Mouse (Mus musculus) CD4-positive naive resting alpha-beta T cell, adult 76 days (primary cell): Measurements from ENCODE around the gene Pnma1. TPM values are rescaled to one million over a fixed set of nuclear protein-coding genes. Genes with fewer than 3 reads are reported as not detected.

Experiments used
- total RNA-seq: library from RNA; stranded (reverse); gene quantifications from one replicate; pipeline ENCODE4 v1.2.4, GENCODE M21; 2023

Pnma1 gene
- 13.6 TPM for total RNA-seq

DNA sequence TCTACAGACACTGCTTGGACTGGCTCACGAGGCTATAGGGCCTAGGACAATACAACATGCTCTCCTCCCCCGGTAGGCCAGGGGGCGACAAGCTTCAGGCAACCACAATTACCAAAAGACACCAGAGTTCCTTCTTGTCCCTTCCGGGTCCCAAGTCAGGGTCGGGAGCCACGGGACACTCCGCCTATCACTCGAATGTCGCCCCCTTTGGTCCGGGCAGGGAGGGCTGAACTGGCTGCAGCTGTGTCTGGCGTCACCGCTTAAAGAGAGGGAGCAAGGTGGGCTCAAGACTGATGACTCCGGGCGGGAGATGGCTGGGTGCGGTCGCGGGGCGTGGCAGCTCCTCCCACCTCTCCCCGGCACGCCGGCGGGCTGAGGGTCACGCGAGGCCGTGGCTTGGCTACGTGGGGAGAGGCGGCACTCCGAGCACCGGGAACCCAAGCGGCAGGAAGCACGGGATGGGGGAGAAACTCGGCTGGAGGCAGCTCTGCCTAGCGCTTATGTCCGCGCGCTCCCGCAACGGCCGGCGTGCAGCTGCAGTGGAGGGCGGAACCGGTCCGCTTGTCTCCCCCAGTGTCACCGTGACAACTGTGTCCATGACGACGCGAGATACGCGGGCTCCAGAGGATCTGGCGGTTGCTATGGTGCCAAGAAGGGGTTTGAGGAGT, at the start of gene Pnma1:
Gene Pnma1 (minus strand): TSS at position 536 of the 668 bp plus-strand sequence.

DNA sequence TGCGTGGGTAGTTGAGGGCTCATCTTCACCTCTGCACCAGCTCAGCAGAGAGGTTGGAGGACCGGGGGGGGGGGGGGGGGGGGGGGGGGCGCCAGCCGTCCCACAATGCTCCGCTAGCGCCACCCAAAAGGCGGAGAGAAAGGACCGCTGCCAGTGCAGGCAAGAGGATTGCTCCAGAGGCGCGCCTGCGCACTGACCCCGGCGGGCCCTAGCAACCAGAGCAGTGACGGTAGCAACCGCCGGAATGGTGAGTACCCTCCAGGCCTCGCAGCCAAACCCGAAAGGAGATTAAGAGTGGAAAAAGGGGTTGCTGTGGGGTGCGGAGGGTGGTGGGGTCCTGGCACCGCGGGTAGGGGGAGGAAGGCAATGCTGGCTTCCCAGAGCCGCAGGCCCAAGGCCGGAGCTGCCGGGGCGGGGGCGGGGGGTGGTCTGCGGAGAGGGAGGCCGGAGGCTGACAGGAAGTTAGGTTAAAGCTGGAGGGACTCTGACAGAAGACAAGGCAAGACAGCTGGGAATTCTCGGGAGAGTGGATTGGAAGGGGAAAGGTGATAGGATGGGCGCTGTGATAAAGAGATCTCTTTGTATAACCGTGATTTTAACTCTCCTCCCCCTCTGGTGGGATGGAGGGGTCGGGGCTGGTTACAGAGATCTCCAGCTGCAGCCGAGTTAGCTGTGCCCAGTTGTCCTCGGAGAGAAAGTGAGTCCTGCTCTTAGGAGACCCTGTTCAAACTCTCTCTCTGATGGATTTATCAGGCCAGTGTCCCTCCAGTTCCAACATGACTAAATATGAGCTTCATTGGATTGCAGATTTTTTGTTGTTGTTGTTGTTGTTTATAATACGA, 33.9 kb downstream of the Pnma1 start, which contains the start of gene Dnal1:
Gene Dnal1 (plus strand): TSS at position 214 of the 842 bp plus-strand sequence.

DNA sequence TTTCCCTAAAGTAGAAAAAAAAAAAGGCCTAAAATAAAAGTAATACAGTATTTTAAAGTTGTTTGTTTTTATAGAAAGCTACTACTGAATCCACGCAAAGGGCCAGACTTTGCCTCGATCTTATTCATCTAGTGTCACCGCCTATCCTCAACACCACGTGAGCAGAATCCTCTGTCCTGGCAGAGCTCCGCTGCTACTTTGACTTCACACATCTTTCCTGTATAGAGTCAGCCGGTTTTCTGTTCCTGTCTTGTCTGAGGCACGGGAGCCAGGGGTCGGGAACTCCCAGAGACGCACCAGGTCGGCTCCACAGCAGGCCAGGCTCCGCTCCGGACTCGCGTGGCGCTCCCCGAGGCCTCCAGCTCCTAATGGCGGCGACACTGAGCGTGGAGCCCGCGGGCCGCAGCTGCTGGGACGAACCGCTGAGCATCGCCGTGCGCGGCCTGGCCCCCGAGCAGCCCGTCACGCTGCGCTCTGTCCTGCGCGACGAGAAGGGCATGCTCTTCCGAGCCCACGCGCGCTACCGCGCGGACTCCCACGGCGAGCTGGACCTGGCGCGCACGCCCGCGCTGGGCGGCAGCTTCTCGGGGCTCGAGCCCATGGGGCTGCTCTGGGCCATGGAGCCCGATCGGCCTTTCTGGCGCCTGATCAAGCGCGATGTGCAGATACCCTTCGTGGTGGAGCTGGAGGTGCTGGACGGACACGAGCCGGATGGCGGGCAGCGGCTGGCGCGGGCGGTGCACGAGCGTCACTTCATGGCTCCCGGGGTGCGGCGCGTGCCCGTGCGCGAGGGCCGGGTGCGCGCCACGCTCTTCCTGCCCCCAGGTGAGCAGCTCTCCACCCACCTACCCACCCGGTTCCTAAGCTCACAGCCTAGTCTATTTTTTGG, 47.4 kb downstream of the Pnma1 start, which contains the start of gene Acot6:
Gene Acot6 (plus strand): TSS at position 51 of the 889 bp plus-strand sequence.

Other genes with a start within 250 kb of the Pnma1 start
- gene Numb, start 226.6 kb downstream of the Pnma1 start, total RNA-seq, result 73.5 TPM
- 27.7 TPM for gene Riox1, start 197.9 kb downstream of the Pnma1 start, total RNA-seq
- not detected for gene Heatr4, start 163.6 kb downstream of the Pnma1 start, total RNA-seq
- 123 TPM for gene Acot2, start 160.6 kb downstream of the Pnma1 start, total RNA-seq
- gene Acot1, start 139.0 kb downstream of the Pnma1 start, total RNA-seq, result 5.5 TPM
- not detected for gene Acot4, start 110.1 kb downstream of the Pnma1 start, total RNA-seq
- gene Gm49366, start 109.6 kb downstream of the Pnma1 start, total RNA-seq, result not detected
- gene Acot3, start 96.3 kb downstream of the Pnma1 start, total RNA-seq, result not detected
- gene Acot5, start 79.2 kb downstream of the Pnma1 start, total RNA-seq, result not detected
- gene Acot6, start 47.8 kb downstream of the Pnma1 start, total RNA-seq, result 3.0 TPM
- gene Dnal1, start 34.1 kb downstream of the Pnma1 start, total RNA-seq, result 0.15 TPM
- gene Elmsan1, start 70.4 kb upstream of the Pnma1 start, total RNA-seq, result 257 TPM
- 12.9 TPM for gene Ptgr2, start 136.7 kb upstream of the Pnma1 start, total RNA-seq
- 85.7 TPM for gene Zfp410, start 168.4 kb upstream of the Pnma1 start, total RNA-seq
- gene Coq6, start 213.2 kb upstream of the Pnma1 start, total RNA-seq, result 29.5 TPM
- gene Fam161b, start 213.3 kb upstream of the Pnma1 start, total RNA-seq, result 1.0 TPM